Mouse (Mus musculus) thymus, adult 2 months (tissue): ENCODE results near the gene Gm11127. TPM values are rescaled to one million over a fixed set of nuclear protein-coding genes. Genes with fewer than 3 reads are reported as not detected.

Experiments used
- DNase-seq: peaks from one replicate; pipeline ENCODE4 v3.0.0; 2021
- H3K27ac ChIP-seq: fragments of 200-500 bp; 2 replicates; pipeline ENCODE4 v1.5.1; 2012; ENCODE audit warnings: low read length, control low read depth; ENCODE audit not compliant: control insufficient read depth, insufficient read depth
- H3K27me3 ChIP-seq: fragments of 200-500 bp; 2 replicates; pipeline ENCODE4 v1.6.1; 2012; ENCODE audit warnings: mild to moderate bottlenecking, low read length, moderate library complexity, mixed read lengths; ENCODE audit not compliant: control insufficient read depth, insufficient read depth
- H3K36me3 ChIP-seq: fragments of 200-500 bp; 2 replicates; pipeline ENCODE4 v1.6.1; 2012; ENCODE audit warnings: mild to moderate bottlenecking, low read length, moderate library complexity; ENCODE audit not compliant: control insufficient read depth, insufficient read depth
- H3K4me1 ChIP-seq: fragments of 200-500 bp; replicated peaks from 2 replicates; pipeline ENCODE4 v1.6.1; 2012; ENCODE audit warnings: low read length; ENCODE audit not compliant: control insufficient read depth, insufficient read depth
- H3K4me3 ChIP-seq: fragments of 200-500 bp; 2 replicates; pipeline ENCODE4 v1.5.1; 2012; ENCODE audit warnings: mild to moderate bottlenecking, low read length, control low read depth, moderate library complexity; ENCODE audit not compliant: control insufficient read depth, insufficient read depth
- CTCF ChIP-seq: fragments of 200-500 bp; IDR thresholded peaks from 2 replicates; pipeline ENCODE4 v1.5.1; 2012; ENCODE audit warnings: mild to moderate bottlenecking, control low read depth, low read length, moderate library complexity, borderline replicate concordance; ENCODE audit not compliant: control insufficient read depth, poor library complexity, insufficient read depth; ENCODE audit errors: extremely low read depth
- POLR2A ChIP-seq: fragments of 200-500 bp; IDR thresholded peaks from 2 replicates; pipeline ENCODE4 v1.6.1; 2012; ENCODE audit warnings: mild to moderate bottlenecking, low read length, control low read depth, moderate library complexity; ENCODE audit not compliant: control insufficient read depth, poor library complexity, insufficient read depth; ENCODE audit errors: extremely low read depth
- WGBS: fragments of 180-500 bp; shearing (Covaris S2); methylation state at CpG from one replicate; pipeline ENCODE4 v1.1.7; 2018; 5-methylcytosine and 5-hydroxymethylcytosine counted together
- polyA plus RNA-seq: library from polyadenylated mRNA; depleted of rRNA; stranded (reverse); fragments of >200 nt; gene quantifications from 2 replicates; pipeline ENCODE4 v1.2.3, GENCODE M21; 2012

Gm11127 gene
- polyA plus RNA-seq, 1 experiment, result 0.39 TPM

- WGBS, result 76% methylated on average over 9 of the region's 9 CpGs
- Histone ChIP-seq H3K4me1 (peaks cover 27% of the 10 kb centered on the region), H3K27ac (no peak overlapping the region), H3K36me3 (peaks cover under 1% of the 10 kb centered on the region; the same call in 1 of the 2 replicates), H3K27me3 (no peaks in the 10 kb centered on the region), H3K4me3 (no peak overlapping the region)
- no peak for TF ChIP-seq CTCF
- no peak for TF ChIP-seq POLR2A
- DNase-seq, result no peak
These were observed 36.1 kb downstream of the Gm11127 start for GRCm38 (mm10) chr17:36022098-36022497.

- peak; percentile 22 for DNase-seq
- no peaks in the 10 kb centered on the region for H3K27me3 ChIP-seq
- H3K4me1 ChIP-seq, result peaks cover 30% of the 10 kb centered on the region
- H3K36me3 ChIP-seq, result peaks cover 8% of the 10 kb centered on the region
- 76% methylated on average over 1 of the region's 1 CpGs for WGBS
- H3K4me3 ChIP-seq, result no peak overlapping the region
- H3K27ac ChIP-seq, result peak overlapping the region; percentile 98
- TF ChIP-seq CTCF (no peak), POLR2A (no peak)
These were observed 36.9 kb downstream of the Gm11127 start for GRCm38 (mm10) chr17:36021309-36021708.

GRCm38 (mm10) chr17:36020191-36021073, 37.7 kb downstream of the Gm11127 start, which contains the start of gene H2-T24:
TSS of gene H2-T24 (minus strand) at chr17:36020560.
- DNase-seq, result peak; percentile 80
- no peak for TF ChIP-seq CTCF
- no peak for TF ChIP-seq POLR2A
- Histone ChIP-seq H3K4me3 (peak within 1 kb of the TSS; percentile 53), H3K27ac (peak within 1 kb of the TSS; percentile 98), H3K4me1 (peaks cover 30% of the 10 kb centered on the region), H3K27me3 (no peaks in the 10 kb centered on the region), H3K36me3 (peaks cover 12% of the 10 kb centered on the region)
- under 1% methylated on average over 15 of the region's 15 CpGs for WGBS

- H3K4me1 ChIP-seq, result peaks cover 30% of the 10 kb centered on the region
- peak overlapping the region; percentile 17; the same call in 1 of the 2 replicates for H3K4me3 ChIP-seq
- peak overlapping the region; percentile 98 for H3K27ac ChIP-seq
- DNase-seq, result no peak
- no peaks in the 10 kb centered on the region for H3K27me3 ChIP-seq
- no peak for TF ChIP-seq CTCF
- no peak for TF ChIP-seq POLR2A
- WGBS, result 39% methylated on average over 3 of the region's 3 CpGs
- H3K36me3 ChIP-seq, result peaks cover 20% of the 10 kb centered on the region
These were observed 38.7 kb downstream of the Gm11127 start for GRCm38 (mm10) chr17:36019519-36019918.

GRCm38 (mm10) chr17:36018979-36019378, 39.2 kb downstream of the Gm11127 start:
- no peak for DNase-seq
- TF ChIP-seq POLR2A, result no peak
- no peak for TF ChIP-seq CTCF
- peaks cover 29% of the 10 kb centered on the region for H3K4me1 ChIP-seq
- peaks cover 26% of the 10 kb centered on the region for H3K36me3 ChIP-seq
- peak overlapping the region; percentile 24; the same call in 1 of the 2 replicates for H3K27ac ChIP-seq
- H3K4me3 ChIP-seq, result no peak overlapping the region
- H3K27me3 ChIP-seq, result no peaks in the 10 kb centered on the region
- 73% methylated on average over 2 of the region's 2 CpGs for WGBS

GRCm38 (mm10) chr17:36017046-36017445, 41.1 kb downstream of the Gm11127 start:
- Histone ChIP-seq H3K27me3 (no peaks in the 10 kb centered on the region), H3K4me3 (no peak overlapping the region), H3K27ac (no peak overlapping the region), H3K36me3 (peaks cover 26% of the 10 kb centered on the region), H3K4me1 (peaks cover 16% of the 10 kb centered on the region)
- WGBS, result 97% methylated on average over 5 of the region's 5 CpGs
- no peak for DNase-seq
- TF ChIP-seq POLR2A (no peak), CTCF (no peak)
